ENCODE assay signal across 11 mouse cellular contexts in genomic region chr4:22491813-22492160, GRCm38 (mm10). TPM values are rescaled to one million over a fixed set of nuclear protein-coding genes. Genes with fewer than 3 reads are reported as not detected.
DNase-seq lines count a peak whose midpoint lies in the region; ATAC-seq and TF ChIP-seq lines count a peak whose summit lies in the region.
"Had no signal": no experiment of that assay in that cellular context is flagged by ENCODE, and none has a peak within 500 bp of the region (broad histone marks: within the 10 kb centered on the region; RNA-seq: fewer than 3 reads in every experiment).

No protein-coding gene starts in this region.

- no peak for TF ChIP-seq POLR2A in thymus, adult 2 months (IDR thresholded peaks at IDR 0.05; ENCODE audit: control insufficient read depth, extremely low read depth, insufficient read depth, low read length, poor library complexity)

- DNase-seq in layer of hippocampus, postnatal 10 days (ENCODE audit: low spot score in 2 of 2) = peak; percentile 26 to 39
- DNase-seq in layer of hippocampus, postnatal 25 days (ENCODE audit: extremely low spot score in 1 of 2, low spot score in 1 of 2) = no peak
- DNase-seq in forebrain, embryonic 11.5 days (ENCODE audit: low spot score) = peak; percentile 69
- no peak for DNase-seq in thymus, adult 2 months
- DNase-seq in urinary bladder, postnatal 36 days (ENCODE audit: low spot score in 2 of 2) = no peak
- DNase-seq: adrenal gland, adult 8-10 months had no signal

- peak overlapping the region; percentile 83 for H3K27ac ChIP-seq in forebrain, embryonic 11.5 days (ENCODE audit: low read depth, low read length)
- no peak overlapping the region for H3K27ac ChIP-seq in limb, embryonic 12.5 days
- peak overlapping the region; percentile 95 for H3K27ac ChIP-seq in neural tube, embryonic 15.5 days (replicated peaks)
- no peak overlapping the region for H3K27ac ChIP-seq in liver, embryonic 12.5 days
- no peak overlapping the region for H3K27ac ChIP-seq in thymus, adult 2 months (ENCODE audit: control insufficient read depth, insufficient read depth, low read length)
- H3K27ac ChIP-seq: macrophage had no signal

- H3K9me3 ChIP-seq in forebrain, embryonic 11.5 days (ENCODE audit: control insufficient read depth, low read length) = no peaks in the 10 kb centered on the region
- no peaks in the 10 kb centered on the region for H3K9me3 ChIP-seq in limb, embryonic 12.5 days
- H3K9me3 ChIP-seq in neural tube, embryonic 15.5 days (replicated peaks) = no peaks in the 10 kb centered on the region
- H3K9me3 ChIP-seq in liver, embryonic 12.5 days (replicated peaks) = no peaks in the 10 kb centered on the region

- H3K9ac ChIP-seq in forebrain, embryonic 11.5 days (ENCODE audit: low read length) = peak overlapping the region; percentile 84
- H3K9ac ChIP-seq in limb, embryonic 12.5 days (replicated peaks) = no peak overlapping the region
- H3K9ac ChIP-seq in neural tube, embryonic 15.5 days (replicated peaks) = peak overlapping the region; percentile 47
- H3K9ac ChIP-seq in liver, embryonic 12.5 days = no peak overlapping the region

- H3K4me3 ChIP-seq in forebrain, embryonic 11.5 days (ENCODE audit: low read depth, low read length) = peak overlapping the region; percentile 86
- H3K4me3 ChIP-seq in limb, embryonic 12.5 days (replicated peaks) = 0 out of 2 replicates have a peak overlapping the region, but pooled peaks have one; percentile 26
- H3K4me3 ChIP-seq in neural tube, embryonic 15.5 days (replicated peaks) = peak overlapping the region; percentile 63
- H3K4me3 ChIP-seq in liver, embryonic 12.5 days = no peak overlapping the region
- no peak overlapping the region for H3K4me3 ChIP-seq in thymus, adult 2 months (ENCODE audit: control insufficient read depth, insufficient read depth, low read length)

- no peak for TF ChIP-seq CTCF in thymus, adult 2 months (IDR thresholded peaks at IDR 0.05; ENCODE audit: borderline replicate concordance, control insufficient read depth, extremely low read depth, insufficient read depth, low read length, poor library complexity)

- peak overlapping the region; percentile 97 for H3K4me2 ChIP-seq in forebrain, embryonic 11.5 days (ENCODE audit: low read depth, low read length, severe bottlenecking)
- peak overlapping the region; percentile 42; the same call in 1 of the 2 replicates for H3K4me2 ChIP-seq in limb, embryonic 12.5 days
- H3K4me2 ChIP-seq in neural tube, embryonic 15.5 days = peak overlapping the region; percentile 99
- no peak overlapping the region for H3K4me2 ChIP-seq in liver, embryonic 12.5 days

- H3K27me3 ChIP-seq in forebrain, embryonic 11.5 days (ENCODE audit: control insufficient read depth, insufficient read depth, low read length) = peaks cover 4% of the 10 kb centered on the region
- peaks cover 93% of the 10 kb centered on the region for H3K27me3 ChIP-seq in limb, embryonic 12.5 days
- peaks cover 22% of the 10 kb centered on the region for H3K27me3 ChIP-seq in neural tube, embryonic 15.5 days (replicated peaks)
- H3K27me3 ChIP-seq in liver, embryonic 12.5 days (replicated peaks) = peaks cover 96% of the 10 kb centered on the region
- peaks cover 33% of the 10 kb centered on the region for H3K27me3 ChIP-seq in thymus, adult 2 months (ENCODE audit: control insufficient read depth, insufficient read depth, low read length)

- peaks cover 12% of the 10 kb centered on the region; the same call in 1 of the 2 replicates for H3K4me1 ChIP-seq in forebrain, embryonic 11.5 days (replicated peaks; ENCODE audit: control insufficient read depth, insufficient read depth, low read length)
- H3K4me1 ChIP-seq in limb, embryonic 12.5 days (replicated peaks) = peaks cover 54% of the 10 kb centered on the region
- H3K4me1 ChIP-seq in neural tube, embryonic 15.5 days = peaks cover 47% of the 10 kb centered on the region
- H3K4me1 ChIP-seq in liver, embryonic 12.5 days = peaks cover 15% of the 10 kb centered on the region; the same call in 1 of the 2 replicates
- H3K4me1 ChIP-seq in thymus, adult 2 months (replicated peaks; ENCODE audit: control insufficient read depth, insufficient read depth, low read length) = peaks cover 3% of the 10 kb centered on the region; the same call in 1 of the 2 replicates

- ATAC-seq in forebrain, embryonic 11.5 days (replicated peaks; ENCODE audit: low FRiP score) = no peak
- no peak for ATAC-seq in limb, embryonic 12.5 days (ENCODE audit: insufficient number of reproducible peaks, insufficient read depth, low FRiP score, low TSS enrichment, low read depth)
- no peak for ATAC-seq in neural tube, embryonic 15.5 days (ENCODE audit: low FRiP score)
- no peak for ATAC-seq in liver, embryonic 12.5 days
- ATAC-seq: inflammation-experienced regulatory T-cells, adult 6 months had no signal

- H3K36me3 ChIP-seq in forebrain, embryonic 11.5 days (ENCODE audit: control insufficient read depth, insufficient read depth, low read length) = no peaks in the 10 kb centered on the region
- H3K36me3 ChIP-seq in limb, embryonic 12.5 days = no peaks in the 10 kb centered on the region
- no peaks in the 10 kb centered on the region for H3K36me3 ChIP-seq in neural tube, embryonic 15.5 days
- no peaks in the 10 kb centered on the region for H3K36me3 ChIP-seq in liver, embryonic 12.5 days
- no peaks in the 10 kb centered on the region for H3K36me3 ChIP-seq in thymus, adult 2 months (ENCODE audit: control insufficient read depth, insufficient read depth, low read length)

- under 1% methylated on average over 7 of the region's 7 CpGs for WGBS in forebrain, embryonic 11.5 days
- 0% methylated on average over 7 of the region's 7 CpGs for WGBS in limb, embryonic 12.5 days
- WGBS in neural tube, embryonic 15.5 days = 2% methylated on average over 7 of the region's 7 CpGs
- 6% methylated on average over 7 of the region's 7 CpGs for WGBS in liver, embryonic 12.5 days (ENCODE audit: insufficient replicate concordance)
- 8% methylated on average over 7 of the region's 7 CpGs for WGBS in thymus, adult 2 months

RNA-seq across cellular contexts. Expression of gene Pou3f2, which starts 3.6 kb away (rescaled TPM):
- total RNA-seq in layer of hippocampus, postnatal 10 days (2021) = 10 to 100 TPM; 10.7 TPM
- 10 to 100 TPM in 1 of 2 experiments, 1 to 10 TPM in 1; 9.6 to 10.2 TPM for total RNA-seq in layer of hippocampus, postnatal 25 days (2021)
- polyA plus RNA-seq in forebrain, embryonic 11.5 days (2014; fragmentation: Nextera tagmentation; extraction: Ambion mirVana) = 26.6 and 31.8 TPM in 2 replicates
- polyA plus RNA-seq in limb, embryonic 12.5 days (2016; fragmentation: Nextera tagmentation; extraction: Ambion mirVana) = 0.33 and 0.36 TPM in 2 replicates
- polyA plus RNA-seq in neural tube, embryonic 15.5 days (2015; fragmentation: Nextera tagmentation; extraction: Ambion mirVana) = 11.8 and 14.3 TPM in 2 replicates
- not detected in 2 replicates for polyA plus RNA-seq in liver, embryonic 12.5 days (2016; fragmentation: Nextera tagmentation; extraction: Ambion mirVana)
- polyA plus RNA-seq in thymus, adult 2 months (2012; rRNA removed) = 0.01 and 0.03 TPM in 2 replicates
- polyA plus RNA-seq: macrophage had no signal

Comparison
In these comparisons a context has a peak if more than half of its experiments do, and no peak if none do; other contexts are left out.
1. DNase-seq: peak in layer of hippocampus, postnatal 10 days (2 of 2) and forebrain, embryonic 11.5 days (single experiment); none in layer of hippocampus, postnatal 25 days (0 of 2), thymus, adult 2 months (single experiment) and urinary bladder, postnatal 36 days (0 of 2).
2. H3K27ac ChIP-seq: peak in forebrain, embryonic 11.5 days (single experiment) and neural tube, embryonic 15.5 days (single experiment); none in limb, embryonic 12.5 days (single experiment), liver, embryonic 12.5 days (single experiment) and thymus, adult 2 months (single experiment).
3. H3K4me3 ChIP-seq: peak in forebrain, embryonic 11.5 days (single experiment), limb, embryonic 12.5 days (single experiment) and neural tube, embryonic 15.5 days (single experiment); none in liver, embryonic 12.5 days (single experiment) and thymus, adult 2 months (single experiment).
4. H3K9ac ChIP-seq: peak in forebrain, embryonic 11.5 days (single experiment) and neural tube, embryonic 15.5 days (single experiment); none in limb, embryonic 12.5 days (single experiment) and liver, embryonic 12.5 days (single experiment).